Mouse (Mus musculus) spleen, adult 2 months (tissue): ENCODE results near the gene Zbtb7a.

ENCODE experiments used
- CTCF ChIP-seq: fragments of 200-500 bp; IDR thresholded peaks from 2 replicates; pipeline ENCODE4 v1.5.1; 2011; ENCODE audit warnings: mild to moderate bottlenecking, inconsistent platforms; ENCODE audit not compliant: insufficient read depth, insufficient read length, insufficient replicate concordance; ENCODE audit errors: extremely low read depth
- POLR2A ChIP-seq: fragments of 200-500 bp; IDR thresholded peaks from 2 replicates; pipeline ENCODE4 v1.6.1; 2011; ENCODE audit warnings: low read depth, low read length, inconsistent platforms

DNA sequence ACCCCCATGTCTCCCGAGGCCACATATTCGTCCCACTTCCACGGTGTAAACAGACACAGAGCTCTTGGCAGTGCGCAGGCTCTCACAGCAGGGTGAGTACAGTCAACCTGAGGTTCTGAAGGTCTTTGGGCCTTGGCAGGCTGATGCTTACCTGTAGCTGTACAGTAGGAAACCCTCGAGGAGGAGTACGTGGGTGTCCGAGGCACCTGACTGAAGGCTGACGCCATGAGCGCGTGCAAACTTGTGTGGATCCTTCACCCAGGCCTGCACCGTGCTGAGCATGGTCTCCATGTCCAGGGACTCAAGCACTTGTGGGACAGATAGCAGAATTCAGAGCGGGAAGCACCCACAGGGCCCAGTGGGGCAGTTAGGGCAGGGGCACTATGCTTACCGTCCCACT is 65.1 kb downstream of the Zbtb7a start:
- TF ChIP-seq CTCF: no peak
- no peak for TF ChIP-seq POLR2A
